Mouse (Mus musculus) heart, embryonic 16.5 days (tissue): ENCODE data around the gene Olfr432. TPM values are rescaled to one million over a fixed set of nuclear protein-coding genes. Genes with fewer than 3 reads are reported as not detected.

Experiments
- ATAC-seq: fragments of 200-750 bp; cut with Nextera tagmentation; replicated peaks from 2 replicates; pipeline ENCODE4 v1.8.0; 2017; ENCODE audit warnings: moderate number of reproducible peaks; ENCODE audit not compliant: insufficient read depth, low FRiP score; ENCODE audit errors: extremely low read depth
- H3K27ac ChIP-seq: fragments of 300-500 bp; sonication (generic); 2 replicates; pipeline ENCODE4 v1.5.1; 2014; ENCODE audit warnings: mild to moderate bottlenecking, low read length, control low read depth, moderate library complexity
- H3K27me3 ChIP-seq: fragments of 300-500 bp; sonication (generic); 2 replicates; pipeline ENCODE4 v1.6.1; 2014; ENCODE audit warnings: low read length, mixed read lengths; ENCODE audit not compliant: control insufficient read depth, insufficient read depth
- H3K36me3 ChIP-seq: fragments of 300-500 bp; sonication (generic); 2 replicates; pipeline ENCODE4 v1.6.1; 2014; ENCODE audit not compliant: control insufficient read depth, insufficient read depth
- H3K4me1 ChIP-seq: fragments of 300-500 bp; sonication (generic); 2 replicates; pipeline ENCODE4 v1.6.1; 2014; ENCODE audit warnings: low read length, mixed read lengths; ENCODE audit not compliant: control insufficient read depth, insufficient read depth
- H3K4me2 ChIP-seq: fragments of 300-500 bp; sonication (generic); 2 replicates; pipeline ENCODE4 v1.6.1; 2014; ENCODE audit warnings: low read depth, mild to moderate bottlenecking, control low read depth, low read length
- H3K4me3 ChIP-seq: fragments of 300-500 bp; sonication (generic); 2 replicates; pipeline ENCODE4 v1.5.1; 2014; ENCODE audit warnings: mild to moderate bottlenecking, control low read depth, low read length
- H3K9ac ChIP-seq: fragments of 300-500 bp; sonication (generic); 2 replicates; pipeline ENCODE4 v1.6.1; 2014; ENCODE audit warnings: low read length, control low read depth
- H3K9me3 ChIP-seq: fragments of 300-500 bp; sonication (generic); replicated peaks from 2 replicates; pipeline ENCODE4 v1.6.1; 2016; ENCODE audit warnings: low read length; ENCODE audit not compliant: control insufficient read depth
- WGBS: fragments of 180-500 bp; shearing (Covaris S2); extraction: QIAGEN DNeasy Blood & Tissue Kit; methylation state at CpG from one replicate; pipeline ENCODE4 v1.1.7; 2014; 5-methylcytosine and 5-hydroxymethylcytosine counted together
- polyA plus RNA-seq: library from polyadenylated mRNA; unstranded; fragments of >200 nt; fragmentation: Nextera tagmentation; extraction: Ambion mirVana; gene quantifications from 2 replicates; pipeline ENCODE4 v1.2.1, GENCODE M21; 2015

Olfr432 gene
- polyA plus RNA-seq, 1 experiment from 2014 or later: not detected

DNA sequence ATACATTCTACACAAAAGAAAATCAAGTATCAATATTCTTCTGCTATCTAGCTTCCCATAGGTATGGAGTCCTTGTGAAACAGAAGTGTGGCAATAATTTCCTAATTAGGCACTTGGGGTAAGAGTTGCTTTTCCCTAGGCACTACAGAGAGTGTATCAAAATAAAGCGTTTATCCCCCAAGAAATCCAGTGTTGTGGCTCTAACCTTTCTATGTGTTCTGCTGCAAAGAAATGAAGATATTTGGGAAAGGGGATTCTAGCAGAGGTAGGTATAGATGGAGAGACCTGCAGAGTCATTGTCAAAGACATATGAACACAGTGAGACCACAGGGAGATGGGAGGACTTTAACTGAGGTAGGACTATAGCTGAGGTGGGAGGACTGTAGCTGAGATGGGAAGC is 47.6 kb downstream of the Olfr432 start, which contains the start of gene Olfr427:
Gene Olfr427 (plus strand): TSS at position 301 of the 400 bp plus-strand sequence.
- no peak within 1 kb of the TSS for H3K27ac ChIP-seq
- H3K4me2 ChIP-seq: no peak within 1 kb of the TSS
- no peak within 1 kb of the TSS for H3K4me3 ChIP-seq
- H3K9me3 ChIP-seq: no peaks in the 10 kb centered on the region
- 83% methylated on average over 1 of the region's 1 CpGs for WGBS
- H3K27me3 ChIP-seq: no peaks in the 10 kb centered on the region
- no peak for ATAC-seq
- H3K4me1 ChIP-seq: no peaks in the 10 kb centered on the region
- no peaks in the 10 kb centered on the region for H3K36me3 ChIP-seq
- H3K9ac ChIP-seq: no peak within 1 kb of the TSS

DNA sequence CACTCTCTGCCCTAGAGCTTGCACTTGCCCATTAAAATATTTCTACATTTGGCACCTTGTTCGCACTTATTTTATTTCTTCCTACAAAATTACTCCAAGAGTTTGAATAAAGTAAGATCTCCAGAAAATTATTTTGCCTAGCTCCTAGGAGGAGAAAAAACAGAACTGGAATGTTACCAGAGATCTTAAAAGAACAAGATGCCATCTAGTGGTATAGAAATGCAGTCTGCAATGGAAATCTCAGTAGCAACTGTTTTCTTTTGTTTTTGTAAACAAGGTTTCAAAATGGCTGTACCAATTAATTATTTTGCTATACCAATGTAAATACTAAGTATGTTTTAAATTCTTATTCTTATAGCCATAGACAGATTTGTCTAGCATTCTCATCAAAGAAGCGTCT is 54.7 kb downstream of the Olfr432 start:
- Histone ChIP-seq H3K9me3 (no peaks in the 10 kb centered on the region), H3K36me3 (no peaks in the 10 kb centered on the region), H3K27me3 (no peaks in the 10 kb centered on the region), H3K9ac (no peak overlapping the region), H3K4me3 (no peak overlapping the region), H3K4me1 (no peaks in the 10 kb centered on the region), H3K27ac (no peak overlapping the region), H3K4me2 (no peak overlapping the region)
- no peak for ATAC-seq
- 56% methylated on average over 2 of the region's 2 CpGs for WGBS

Other genes with a start within 250 kb of the Olfr432 start
- gene Ifi211, start 136.2 kb upstream of the Olfr432 start, polyA plus RNA-seq: 2.1 and 4.2 TPM in 2 replicates
- 4.7 and 12.2 TPM in 2 replicates for gene Mndal, start 106.7 kb upstream of the Olfr432 start, polyA plus RNA-seq
- gene Ifi203, start 106.5 kb upstream of the Olfr432 start, polyA plus RNA-seq: 2.2 and 4.0 TPM in 2 replicates
- not detected in 2 replicates for gene Ifi202b, start 66.5 kb upstream of the Olfr432 start, polyA plus RNA-seq
- 1.0 and 1.5 TPM in 2 replicates for gene Ifi205, start 17.4 kb upstream of the Olfr432 start, polyA plus RNA-seq
- 0.06 TPM in 1 of 2 replicates, not detected in the other for gene Olfr433, start 8.5 kb upstream of the Olfr432 start, polyA plus RNA-seq
- not detected in 2 replicates for gene Olfr430, start 17.4 kb downstream of the Olfr432 start, polyA plus RNA-seq
- gene Olfr429, start 35.1 kb downstream of the Olfr432 start, polyA plus RNA-seq: not detected in 2 replicates
- gene Olfr427, start 47.7 kb downstream of the Olfr432 start, polyA plus RNA-seq: not detected in 2 replicates
- gene Olfr231, start 72.0 kb downstream of the Olfr432 start, polyA plus RNA-seq: not detected in 2 replicates
- not detected in 2 replicates for gene Olfr424, start 82.3 kb downstream of the Olfr432 start, polyA plus RNA-seq
- gene Olfr420, start 106.4 kb downstream of the Olfr432 start, polyA plus RNA-seq: not detected in 2 replicates
- gene Spta1, start 123.6 kb downstream of the Olfr432 start, polyA plus RNA-seq: 1.6 and 1.8 TPM in 2 replicates
- not detected in 2 replicates for gene Olfr419, start 202.9 kb downstream of the Olfr432 start, polyA plus RNA-seq